Mouse (Mus musculus) ZHBTc4 (cell line): ENCODE measurements at regions not wholly inside any gene's neighbourhood (a gene's known extent, or its start where the extent isn't known, plus 50 kb on each side); places are given as distances from the start of the nearest gene placed in this dataset.
A peak's percentile ranks its signal among the peaks of the same experiment; 100 is the strongest.
"Not testable (repeated sequence)": the region's sequence is repeated elsewhere in the genome, so short reads cannot be mapped to it uniquely, and the experiment has no call there.

Experiments
- DNase-seq: peaks from one replicate; pipeline ENCODE4 v3.0.0-alpha.2; 2011; ENCODE audit warnings: low read depth, low spot score

- DNase-seq: no peak
Measured at GRCm38 (mm10) chr17:66206074-66206473, 82.8 kb downstream of the Ddx11 start.

GRCm38 (mm10) chr17:66207653-66208497, 84.6 kb downstream of the Ddx11 start:
- DNase-seq: not testable (repeated sequence)

- DNase-seq: not testable (repeated sequence)
Measured at GRCm38 (mm10) chr17:66208803-66209515, 85.6 kb downstream of the Ddx11 start.

- DNase-seq: no peak
Measured at GRCm38 (mm10) chr17:66211561-66211960, 88.2 kb downstream of the Ddx11 start.

GRCm38 (mm10) chr17:66212616-66213015, 89.3 kb downstream of the Ddx11 start:
- no peak for DNase-seq

- DNase-seq: peak; percentile 54
Measured at GRCm38 (mm10) chr17:66218321-66218720, 95.0 kb downstream of the Ddx11 start.

GRCm38 (mm10) chr17:66219669-66220435, 96.5 kb downstream of the Ddx11 start:
- DNase-seq: peak; percentile 78

- DNase-seq: peak; percentile 91
Measured at GRCm38 (mm10) chr17:66221256-66221655, 97.9 kb downstream of the Ddx11 start.

GRCm38 (mm10) chr17:66223711-66224110, 100.4 kb downstream of the Ddx11 start:
- peak; percentile 67 for DNase-seq

- DNase-seq: peak; percentile 56
Measured at GRCm38 (mm10) chr17:66224241-66224640, 100.9 kb downstream of the Ddx11 start.

- DNase-seq: no peak
Measured at GRCm38 (mm10) chr17:66232391-66232790, 109.1 kb downstream of the Ddx11 start.

- peak; percentile 26 for DNase-seq
Measured at GRCm38 (mm10) chr17:66232891-66233421, 109.6 kb downstream of the Ddx11 start.

- DNase-seq: peak; percentile 75
Measured at GRCm38 (mm10) chr17:66233451-66233951, 110.2 kb downstream of the Ddx11 start.

- peak; percentile 22 for DNase-seq
Measured at GRCm38 (mm10) chr17:66234432-66234831, 111.1 kb downstream of the Ddx11 start.

- DNase-seq: peak; percentile 92
Measured at GRCm38 (mm10) chr17:66235096-66235805, 111.9 kb downstream of the Ddx11 start.

- no peak for DNase-seq
Measured at GRCm38 (mm10) chr17:66235806-66236335, 112.6 kb downstream of the Ddx11 start.

GRCm38 (mm10) chr17:66241868-66242622, 118.7 kb downstream of the Ddx11 start:
- peak; percentile 79 for DNase-seq

- peak; percentile 48 for DNase-seq
Measured at GRCm38 (mm10) chr17:66244183-66244582, 120.9 kb downstream of the Ddx11 start.

GRCm38 (mm10) chr17:66246031-66246534, 122.8 kb downstream of the Ddx11 start:
- DNase-seq: peak; percentile 60

- no peak for DNase-seq
Measured at GRCm38 (mm10) chr17:66251495-66251894, 128.2 kb downstream of the Ddx11 start.
